Mouse (Mus musculus): ENCODE data around the gene Ndufs4. TPM values are rescaled to one million over a fixed set of nuclear protein-coding genes. Genes with fewer than 3 reads are reported as not detected.

The Ndufs4 gene
- total RNA-seq, 2 experiments from 2014 or later, result 180 to 187 TPM

Other genes with a start within 250 kb of the Ndufs4 start
- 1 to 10 TPM in 1 of 2 experiments, under 1 TPM in 1; 0.74 to 1.1 TPM for gene Fst, start 70.7 kb upstream of the Ndufs4 start, total RNA-seq (2021)

Measured in layer of hippocampus, postnatal 14 days (tissue).